Mouse (Mus musculus) thymus, postnatal 0 days (tissue): ENCODE measurements around the gene Stox2. TPM values are rescaled to one million over a fixed set of nuclear protein-coding genes. Genes with fewer than 3 reads are reported as not detected.

Source experiments
- DNase-seq: peaks from one replicate; pipeline ENCODE4 v3.0.0-alpha.2; 2015; ENCODE audit warnings: low spot score
- polyA plus RNA-seq: library from polyadenylated mRNA; unstranded; fragments of >200 nt; fragmentation: Nextera tagmentation; extraction: Ambion mirVana; gene quantifications from 2 replicates; pipeline ENCODE4 v1.2.1, GENCODE M21; 2015

Stox2 gene
- polyA plus RNA-seq, 1 experiment from 2014 or later: 2.6 TPM

GRCm38 (mm10) chr8:47298460-47298859, 147.7 kb downstream of the Stox2 start:
- no peak for DNase-seq

- DNase-seq: no peak
Measured at GRCm38 (mm10) chr8:47289641-47290040, 156.5 kb downstream of the Stox2 start.

- no peak for DNase-seq
Measured at GRCm38 (mm10) chr8:47288866-47289541, 157.2 kb downstream of the Stox2 start.

- DNase-seq: no peak
Measured at GRCm38 (mm10) chr8:47288131-47288865, 157.9 kb downstream of the Stox2 start.

GRCm38 (mm10) chr8:47287641-47288130, 158.5 kb downstream of the Stox2 start:
- DNase-seq: no peak

GRCm38 (mm10) chr8:47287201-47287621, 159.0 kb downstream of the Stox2 start:
- DNase-seq: no peak

GRCm38 (mm10) chr8:47286081-47286700, 160.0 kb downstream of the Stox2 start:
- DNase-seq: no peak

- no peak for DNase-seq
Measured at GRCm38 (mm10) chr8:47285435-47285834, 160.7 kb downstream of the Stox2 start.

- no peak for DNase-seq
Measured at GRCm38 (mm10) chr8:47284329-47285326, 161.5 kb downstream of the Stox2 start.

GRCm38 (mm10) chr8:47279898-47280297, 166.3 kb downstream of the Stox2 start:
- DNase-seq: no peak

- no peak for DNase-seq
Measured at GRCm38 (mm10) chr8:47278211-47278610, 168.0 kb downstream of the Stox2 start.

GRCm38 (mm10) chr8:47268931-47269330, 177.2 kb downstream of the Stox2 start:
- DNase-seq: no peak

GRCm38 (mm10) chr8:47268062-47268822, 177.9 kb downstream of the Stox2 start:
- no peak for DNase-seq

- DNase-seq: no peak
Measured at GRCm38 (mm10) chr8:47263070-47263843, 182.9 kb downstream of the Stox2 start.

GRCm38 (mm10) chr8:47260751-47261474, 185.2 kb downstream of the Stox2 start:
- DNase-seq: no peak

- no peak for DNase-seq
Measured at GRCm38 (mm10) chr8:47250832-47251231, 195.3 kb downstream of the Stox2 start.

- no peak for DNase-seq
Measured at GRCm38 (mm10) chr8:47245116-47245515, 201.0 kb downstream of the Stox2 start.

- no peak for DNase-seq
Measured at GRCm38 (mm10) chr8:47244202-47244601, 202.0 kb downstream of the Stox2 start.

GRCm38 (mm10) chr8:47243631-47244030, 202.5 kb downstream of the Stox2 start:
- no peak for DNase-seq
